Mouse (Mus musculus): ENCODE measurements around the gene Trim41. TPM values are rescaled to one million over a fixed set of nuclear protein-coding genes. Genes with fewer than 3 reads are reported as not detected.

Gene Trim41
- polyA plus RNA-seq, 2 experiments from 2014 or later, result 3.8 to 4.4 TPM

GRCm38 (mm10) chr11:48789215-48789614, 27.9 kb downstream of the Trim41 start:
- ATAC-seq, result no peak

DNA sequence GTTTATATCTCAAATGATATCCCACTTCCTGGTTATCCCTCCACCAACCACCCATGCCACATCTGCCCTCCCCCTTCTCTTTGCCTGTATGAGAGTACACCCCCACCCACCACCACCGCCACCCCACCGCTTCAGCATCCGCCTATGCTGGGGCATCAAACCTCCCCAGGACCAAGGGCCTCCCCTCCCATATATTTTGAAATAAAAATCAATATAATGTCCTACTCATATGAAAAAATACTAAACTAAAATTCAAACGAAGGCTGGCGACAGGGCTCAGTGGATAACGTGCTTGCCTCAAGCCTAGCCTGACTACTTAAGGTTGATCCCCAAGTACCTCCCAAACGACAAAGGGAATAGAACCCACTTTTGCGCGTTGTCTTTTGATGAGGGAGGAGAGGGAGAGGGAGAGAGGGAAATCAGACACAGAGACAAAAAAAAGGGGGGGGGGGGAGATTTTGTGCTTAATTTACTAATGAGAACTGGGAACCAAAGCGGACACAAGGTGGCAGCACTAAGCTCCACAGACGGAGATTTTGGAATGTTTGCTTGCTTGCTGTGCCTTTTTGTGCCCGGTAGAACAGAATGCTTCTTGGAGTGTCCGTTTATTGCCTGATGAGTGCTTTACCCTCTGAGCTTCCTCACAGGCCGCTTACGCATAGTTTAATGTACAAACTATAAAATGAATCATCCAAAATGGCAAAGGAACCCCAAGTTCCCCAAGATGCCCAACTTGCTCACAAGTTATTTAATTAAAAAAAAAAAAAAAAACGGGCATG, 28.7 kb downstream of the Trim41 start:
- peak; percentile 54 for ATAC-seq

- peak; percentile 96 for ATAC-seq
These were observed 29.5 kb downstream of the Trim41 start for GRCm38 (mm10) chr11:48787455-48788211.

- ATAC-seq, result no peak
These were observed 34.9 kb downstream of the Trim41 start for GRCm38 (mm10) chr11:48782243-48782642.

- ATAC-seq, result no peak
These were observed 37.7 kb downstream of the Trim41 start for GRCm38 (mm10) chr11:48779450-48779849.

GRCm38 (mm10) chr11:48777303-48777702, 39.9 kb downstream of the Trim41 start:
- no peak for ATAC-seq

DNA sequence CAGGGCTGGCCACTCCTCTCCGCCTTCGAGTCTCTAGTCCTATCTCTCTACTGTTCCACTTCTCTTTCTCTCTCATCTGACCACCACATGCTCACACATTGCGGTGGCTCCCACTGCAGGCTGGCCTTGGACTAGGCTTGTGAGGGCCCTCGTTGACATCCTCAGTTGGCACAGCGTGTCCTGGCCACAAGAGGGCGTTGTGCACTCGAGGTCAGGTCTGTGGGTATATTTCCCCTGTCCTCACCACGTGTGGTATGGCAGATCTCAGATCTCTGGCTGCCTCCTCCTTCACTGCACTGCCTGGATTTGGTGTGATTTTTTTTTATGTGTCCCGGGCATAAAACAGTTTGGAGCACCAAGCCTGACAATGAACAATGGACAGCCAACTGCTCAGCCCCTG, 40.5 kb downstream of the Trim41 start:
- no peak for ATAC-seq

DNA sequence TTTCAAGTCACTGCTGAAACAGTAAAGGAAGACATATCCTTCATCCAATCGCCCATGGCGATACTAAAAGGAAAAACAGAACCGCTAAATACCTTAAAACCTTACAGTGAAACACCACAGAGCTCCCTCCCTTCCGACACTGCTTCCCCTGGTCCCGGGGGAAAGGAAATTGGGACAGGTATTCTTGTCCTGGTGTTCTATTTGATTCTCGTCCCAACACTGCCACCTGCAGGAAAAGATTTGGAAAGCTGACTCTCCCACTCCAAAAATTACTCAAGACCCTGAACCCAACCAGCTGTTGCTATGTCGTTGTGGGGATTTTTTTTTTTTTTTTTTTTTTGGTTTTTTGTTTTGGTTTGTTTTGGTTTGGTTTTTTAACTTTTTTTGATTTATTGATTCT, 41.7 kb downstream of the Trim41 start:
- no peak for ATAC-seq

DNA sequence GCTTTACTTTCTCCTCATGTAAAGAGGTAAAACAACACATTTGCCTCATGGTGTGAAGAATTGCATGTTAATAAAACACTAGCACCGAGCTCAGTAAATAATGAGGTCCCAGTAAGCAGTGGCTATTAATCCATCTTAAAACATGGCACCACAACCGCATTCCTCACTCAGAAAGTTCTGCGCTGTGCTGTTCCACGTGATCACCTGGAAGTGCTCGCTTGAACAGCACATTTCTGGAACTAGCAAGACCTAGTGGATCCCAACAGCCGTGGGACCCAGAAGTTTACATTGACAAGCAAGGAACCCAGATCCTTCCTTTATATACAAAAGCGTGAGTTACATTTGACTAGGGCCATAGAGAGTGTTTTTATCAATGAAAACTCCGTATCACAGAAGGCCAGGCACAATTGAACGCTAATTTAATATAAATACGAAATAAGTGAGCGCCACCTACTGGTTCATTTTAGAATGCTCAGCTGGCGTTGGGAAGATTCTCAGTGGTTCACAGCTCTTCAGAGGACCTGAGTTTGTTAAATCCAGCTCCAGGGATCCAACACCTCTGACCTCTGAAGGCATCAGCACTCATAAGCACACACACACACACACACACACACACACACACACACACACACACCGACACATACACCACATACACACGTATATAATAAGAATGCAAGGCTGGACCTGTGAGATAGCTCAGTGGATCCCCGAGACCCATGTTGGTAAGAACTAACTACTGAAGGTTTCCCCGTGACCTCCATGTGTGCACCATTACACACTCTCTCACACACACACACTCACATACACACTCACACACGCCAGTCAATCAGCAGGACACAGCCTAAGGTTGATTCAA, 42.5 kb downstream of the Trim41 start:
- ATAC-seq, result no peak

DNA sequence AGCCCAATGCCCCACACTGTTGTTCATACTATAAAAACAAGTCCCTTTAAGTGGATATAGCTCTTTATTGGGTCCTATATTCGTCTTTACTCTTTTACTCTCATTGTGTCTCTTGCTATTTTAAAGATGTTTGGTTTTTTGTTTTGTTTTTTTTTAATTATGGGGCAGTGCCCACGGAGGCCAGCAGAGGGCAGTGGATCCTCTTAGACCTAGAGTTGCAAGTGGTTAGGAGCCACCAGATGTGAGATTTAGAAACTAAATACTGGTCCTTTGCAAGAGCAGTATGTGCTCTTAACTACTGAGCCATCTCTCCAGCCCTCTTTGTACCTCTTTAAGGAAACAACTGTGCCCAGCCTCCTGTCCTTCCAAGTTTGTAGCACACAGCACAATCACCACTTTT, 45.5 kb downstream of the Trim41 start:
- peak; percentile 69 for ATAC-seq

- ATAC-seq, result no peak
These were observed 49.8 kb downstream of the Trim41 start for GRCm38 (mm10) chr11:48767195-48767876.

DNA sequence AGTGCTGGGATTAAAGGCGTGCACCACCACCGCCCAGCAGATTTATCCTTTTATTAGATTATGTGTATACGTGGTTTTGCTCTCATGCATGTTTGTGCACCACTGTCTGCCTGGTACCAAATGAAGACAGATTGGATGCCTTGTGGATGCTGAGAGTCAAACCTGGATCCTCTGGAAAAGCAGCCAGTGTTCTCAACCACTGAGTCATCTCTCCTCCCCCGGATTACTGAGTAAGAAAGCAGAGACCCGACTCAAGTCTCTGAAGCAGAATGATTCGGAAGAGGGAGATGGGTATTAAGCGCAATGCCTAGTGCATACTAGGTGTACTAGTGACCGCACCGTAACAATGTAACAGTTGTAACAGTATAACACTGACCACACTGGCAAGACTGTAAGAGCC, 53.0 kb downstream of the Trim41 start:
- no peak for ATAC-seq

GRCm38 (mm10) chr11:48759021-48759420, 58.1 kb downstream of the Trim41 start:
- no peak for ATAC-seq

Other genes with a start within 250 kb of the Trim41 start
- gene Rack1, start 17.0 kb downstream of the Trim41 start, polyA plus RNA-seq (2017; shearing (Covaris generic)), result 1,000 to 10,000 TPM; 1,417 to 1,752 TPM
- gene Trim7, start 8.8 kb upstream of the Trim41 start, polyA plus RNA-seq (2017; shearing (Covaris generic)), result 1 to 10 TPM in 1 of 2 experiments, under 1 TPM in 1; 0.52 to 1.1 TPM
- gene Gm12184, start 9.3 kb upstream of the Trim41 start, polyA plus RNA-seq (2017; shearing (Covaris generic)), result 1 to 10 TPM; 3.0 to 3.1 TPM
- gene Irgm1, start 54.3 kb upstream of the Trim41 start, polyA plus RNA-seq (2017; shearing (Covaris generic)), result 100 to 1,000 TPM; 204 to 218 TPM
- gene Gm5431, start 84.9 kb upstream of the Trim41 start, polyA plus RNA-seq (2017; shearing (Covaris generic)), result under 1 TPM; 0.37 to 0.66 TPM
- gene Psme2b, start 128.8 kb upstream of the Trim41 start, polyA plus RNA-seq (2017; shearing (Covaris generic)), result 100 to 1,000 TPM; 226 to 234 TPM
- under 1 TPM in 1 of 2 experiments, not detected in 1; 0.82 TPM for gene Olfr56, start 161.5 kb upstream of the Trim41 start, polyA plus RNA-seq (2017; shearing (Covaris generic))
- gene 9930111J21Rik1, start 162.0 kb upstream of the Trim41 start, polyA plus RNA-seq (2017; shearing (Covaris generic)), result 100 to 1,000 TPM; 122 to 166 TPM
- gene Gm12185, start 174.9 kb upstream of the Trim41 start, polyA plus RNA-seq (2017; shearing (Covaris generic)), result 1 to 10 TPM; 4.9 to 7.3 TPM
- gene Tgtp1, start 176.8 kb upstream of the Trim41 start, polyA plus RNA-seq (2017; shearing (Covaris generic)), result 100 to 1,000 TPM; 242 to 299 TPM
- gene 9930111J21Rik2, start 233.9 kb upstream of the Trim41 start, polyA plus RNA-seq (2017; shearing (Covaris generic)), result 100 to 1,000 TPM; 114 to 149 TPM
- gene Tgtp2, start 246.9 kb upstream of the Trim41 start, polyA plus RNA-seq (2017; shearing (Covaris generic)), result 100 to 1,000 TPM; 351 to 409 TPM